Mouse (Mus musculus) kidney, adult 2 months (tissue): Measurements from ENCODE around the gene Zcchc2. TPM values are rescaled to one million over a fixed set of nuclear protein-coding genes. Genes with fewer than 3 reads are reported as not detected.

Experiments
- DNase-seq: peaks from one replicate; pipeline ENCODE4 v3.0.0; 2021
- H3K27ac ChIP-seq: fragments of 200-500 bp; 2 replicates; pipeline ENCODE4 v1.5.1; 2012; ENCODE audit warnings: low read depth, low read length, control low read depth, inconsistent platforms; ENCODE audit not compliant: insufficient read depth
- H3K27me3 ChIP-seq: fragments of 200-500 bp; replicated peaks from 2 replicates; pipeline ENCODE4 v1.6.1; 2012; ENCODE audit warnings: mild to moderate bottlenecking, moderate library complexity, low read length, inconsistent platforms; ENCODE audit not compliant: control insufficient read depth, insufficient read depth
- H3K36me3 ChIP-seq: fragments of 200-500 bp; 2 replicates; pipeline ENCODE4 v1.6.1; 2012; ENCODE audit warnings: mild to moderate bottlenecking, moderate library complexity, low read length, inconsistent platforms; ENCODE audit not compliant: control insufficient read depth, insufficient read depth
- H3K4me1 ChIP-seq: fragments of 200-500 bp; 2 replicates; pipeline ENCODE4 v1.6.1; 2011; ENCODE audit warnings: low read length; ENCODE audit not compliant: control insufficient read depth, insufficient read depth
- H3K4me3 ChIP-seq: fragments of 200-500 bp; 2 replicates; pipeline ENCODE4 v1.5.1; 2011; ENCODE audit warnings: mild to moderate bottlenecking, low read depth, low read length, control low read depth; ENCODE audit not compliant: insufficient read depth
- CTCF ChIP-seq: fragments of 200-500 bp; conservative IDR thresholded peaks from 2 replicates; pipeline ENCODE4 v1.5.1; 2011; ENCODE audit warnings: low read depth, mild to moderate bottlenecking, control low read depth, low read length, moderate library complexity, mixed read lengths; ENCODE audit not compliant: insufficient read depth, insufficient read length
- POLR2A ChIP-seq: fragments of 200-500 bp; IDR thresholded peaks from one replicate; pipeline ENCODE4 v1.6.1; 2011; ENCODE audit warnings: low read depth, low read length, control low read depth
- WGBS: fragments of 180-500 bp; shearing (Covaris S2); methylation state at CpG from one replicate; pipeline ENCODE4 v1.1.7; 2018; 5-methylcytosine and 5-hydroxymethylcytosine counted together
- polyA plus RNA-seq: library from polyadenylated mRNA; depleted of rRNA; stranded (reverse); fragments of >200 nt; gene quantifications from 2 replicates; pipeline ENCODE4 v1.2.3, GENCODE M21; 2012; rRNA removed

Zcchc2 gene
- polyA plus RNA-seq, 1 experiment, result 13.5 TPM

GRCm38 (mm10) chr1:106073166-106073565 lies 83.0 kb downstream of the Zcchc2 start:
- Histone ChIP-seq H3K36me3 (no peaks in the 10 kb centered on the region), H3K4me1 (no peaks in the 10 kb centered on the region), H3K27me3 (no peaks in the 10 kb centered on the region), H3K4me3 (no peak overlapping the region), H3K27ac (peak overlapping the region; percentile 15; the same call in 1 of the 2 replicates)
- WGBS, result 90% methylated on average over 7 of the region's 7 CpGs
- no peak for DNase-seq
- TF ChIP-seq POLR2A (no peak), CTCF (no peak)

GRCm38 (mm10) chr1:106074141-106074540 lies 83.9 kb downstream of the Zcchc2 start:
- Histone ChIP-seq H3K4me3 (no peak overlapping the region), H3K36me3 (no peaks in the 10 kb centered on the region), H3K4me1 (no peaks in the 10 kb centered on the region), H3K27me3 (no peaks in the 10 kb centered on the region), H3K27ac (peak overlapping the region; percentile 59)
- peak; percentile 70 for DNase-seq
- 73% methylated on average over 7 of the region's 7 CpGs for WGBS
- TF ChIP-seq CTCF (no peak), POLR2A (no peak)

DNA sequence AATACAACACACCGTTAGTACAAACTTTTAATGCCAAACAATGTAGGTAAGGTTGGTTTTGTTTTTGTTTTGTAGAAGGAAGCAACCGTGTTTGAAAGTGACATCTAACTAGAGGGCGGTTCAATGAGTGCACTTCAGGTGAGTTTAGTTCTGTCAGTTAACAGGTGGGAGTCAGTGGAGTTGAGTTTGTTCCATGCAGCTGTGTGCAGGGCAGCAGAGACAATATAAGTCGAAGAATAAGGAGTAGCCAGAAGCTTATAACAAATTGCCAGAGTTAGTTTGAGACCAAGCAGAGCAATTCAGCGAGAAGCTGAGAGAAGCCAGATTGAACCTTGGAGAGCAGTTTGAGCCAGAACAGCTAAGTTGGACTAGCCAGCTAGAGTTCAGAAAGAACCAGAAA lies 84.5 kb downstream of the Zcchc2 start:
- 85% methylated on average over 5 of the region's 5 CpGs for WGBS
- H3K27ac ChIP-seq, result peak overlapping the region; percentile 59
- H3K4me3 ChIP-seq, result no peak overlapping the region
- no peaks in the 10 kb centered on the region for H3K4me1 ChIP-seq
- H3K27me3 ChIP-seq, result no peaks in the 10 kb centered on the region
- H3K36me3 ChIP-seq, result no peaks in the 10 kb centered on the region
- DNase-seq, result no peak
- TF ChIP-seq CTCF (no peak), POLR2A (no peak)

DNA sequence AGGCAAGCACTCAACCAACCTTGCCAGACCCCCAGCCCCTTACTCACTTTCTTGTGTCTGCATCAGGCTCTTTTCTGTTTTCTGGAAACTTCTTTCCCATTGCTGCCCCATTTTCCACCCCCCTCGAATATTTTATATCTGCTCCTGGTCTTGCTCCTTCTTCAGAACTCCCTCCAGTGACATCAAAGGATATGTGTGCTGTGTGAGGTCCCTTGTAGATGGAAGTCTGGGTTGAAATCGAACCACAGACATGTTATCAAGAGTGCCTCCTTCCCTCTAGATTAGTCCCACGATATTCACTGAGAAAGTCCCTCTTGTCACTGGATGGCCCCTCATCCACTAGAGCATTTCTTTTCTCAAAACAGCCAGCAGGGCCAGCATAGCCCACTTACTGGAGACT lies 86.4 kb downstream of the Zcchc2 start:
- no peak for DNase-seq
- Histone ChIP-seq H3K36me3 (no peaks in the 10 kb centered on the region), H3K27me3 (no peaks in the 10 kb centered on the region), H3K27ac (peak overlapping the region; percentile 80), H3K4me3 (no peak overlapping the region), H3K4me1 (no peaks in the 10 kb centered on the region)
- TF ChIP-seq CTCF (no peak), POLR2A (no peak)
- WGBS, result 82% methylated on average over 3 of the region's 3 CpGs

DNA sequence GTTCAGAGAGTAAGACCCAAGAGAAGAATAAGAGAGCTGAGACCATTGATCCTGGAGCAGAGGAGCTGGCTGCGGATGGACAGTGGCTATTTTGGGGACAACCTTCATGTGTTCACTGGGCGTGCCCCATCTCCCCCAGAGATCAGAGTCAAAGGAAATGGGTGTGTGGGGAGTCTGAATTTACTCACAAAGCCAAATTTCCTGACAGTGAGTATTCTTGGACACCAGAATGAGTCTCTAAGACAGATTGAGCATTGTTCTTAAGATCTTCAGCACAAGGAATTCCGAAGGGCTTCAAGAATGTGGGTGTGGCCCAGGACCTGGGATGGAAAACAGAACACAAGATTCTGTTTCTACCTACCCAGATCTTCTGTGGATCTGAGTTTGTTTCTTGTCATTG lies 87.0 kb downstream of the Zcchc2 start:
- Histone ChIP-seq H3K27ac (peak overlapping the region; percentile 80), H3K27me3 (no peaks in the 10 kb centered on the region), H3K36me3 (no peaks in the 10 kb centered on the region), H3K4me3 (no peak overlapping the region), H3K4me1 (no peaks in the 10 kb centered on the region)
- no peak for TF ChIP-seq POLR2A
- DNase-seq, result peak; percentile 79
- 67% methylated on average over 3 of the region's 3 CpGs for WGBS

Other genes with a start within 250 kb of the Zcchc2 start
- gene Tnfrsf11a, start 209.7 kb upstream of the Zcchc2 start, polyA plus RNA-seq, result 2.6 and 3.0 TPM in 2 replicates
- gene Phlpp1, start 181.3 kb downstream of the Zcchc2 start, polyA plus RNA-seq, result 10.2 and 12.0 TPM in 2 replicates